ENCODE assay signal across 7 mouse cellular contexts in genomic region chr4:129335216-129336074, GRCm38 (mm10). TPM values are rescaled to one million over a fixed set of nuclear protein-coding genes. Genes with fewer than 3 reads are reported as not detected.
DNase-seq lines count a peak whose midpoint lies in the region; ATAC-seq lines count a peak whose summit lies in the region.

Gene Rbbp4 (minus strand): TSS chr4:129335370.
Gene Zbtb8os (plus strand): TSS chr4:129335695.

- no peaks in the 10 kb centered on the region for H3K9me3 ChIP-seq in intestine, embryonic 15.5 days
- H3K9me3 ChIP-seq in midbrain, embryonic 10.5 days (replicated peaks): no peaks in the 10 kb centered on the region

- peaks cover 2% of the 10 kb centered on the region; the same call in 1 of the 2 replicates for H3K36me3 ChIP-seq in intestine, embryonic 15.5 days
- H3K36me3 ChIP-seq in midbrain, embryonic 10.5 days: peaks cover 36% of the 10 kb centered on the region

- H3K4me3 ChIP-seq in intestine, embryonic 15.5 days (replicated peaks): peak within 1 kb of the TSS; percentile 92
- peak within 1 kb of the TSS; percentile 97 for H3K4me3 ChIP-seq in midbrain, embryonic 10.5 days

- intact Hi-C loops in gastrocnemius, postnatal 36 days (cut with DNase I): no loop called here
- intact Hi-C loops in left cerebral cortex, postnatal 25 days (cut with DNase I): loop anchor here (1.0 kb wide), 1 partner anchor 126 kb away; the partner anchor contains the start of gene Bsdc1

- no peaks in the 10 kb centered on the region for H3K27me3 ChIP-seq in intestine, embryonic 15.5 days (replicated peaks)
- H3K27me3 ChIP-seq in midbrain, embryonic 10.5 days (ENCODE audit: low read depth, poor library complexity, severe bottlenecking): no peaks in the 10 kb centered on the region

- peak within 1 kb of the TSS; percentile 73 for H3K4me2 ChIP-seq in intestine, embryonic 15.5 days (replicated peaks)

- peak; percentile 98 for ATAC-seq in intestine, embryonic 15.5 days

- DNase-seq in adrenal gland, adult 2 months: peak; percentile 99
- DNase-seq in embryo, embryonic 11.5 days (ENCODE audit: low read depth, low spot score): peak; percentile 100
- peak; percentile 91 to 96 for DNase-seq in gastrocnemius, postnatal 36 days
- DNase-seq in left cerebral cortex, postnatal 25 days (ENCODE audit: low spot score in 2 of 2): peak; percentile 96 to 98
- DNase-seq in midbrain, embryonic 10.5 days (ENCODE audit: low spot score): peak; percentile 99
- DNase-seq in right cerebral cortex, postnatal 4 days: peak; percentile 97

- peak within 1 kb of the TSS; percentile 96 for H3K9ac ChIP-seq in intestine, embryonic 15.5 days

- under 1% methylated on average over 73 of the region's 73 CpGs for WGBS in intestine, embryonic 15.5 days
- under 1% methylated on average over 72 of the region's 73 CpGs for WGBS in midbrain, embryonic 10.5 days

- peaks cover 30% of the 10 kb centered on the region for H3K4me1 ChIP-seq in intestine, embryonic 15.5 days (replicated peaks)
- H3K4me1 ChIP-seq in midbrain, embryonic 10.5 days: peaks cover 51% of the 10 kb centered on the region

- H3K27ac ChIP-seq in intestine, embryonic 15.5 days: peak within 1 kb of the TSS; percentile 99
- H3K27ac ChIP-seq in midbrain, embryonic 10.5 days (replicated peaks): peak within 1 kb of the TSS; percentile 99

RNA-seq across cellular contexts. Expression of gene Rbbp4, which starts in this region (rescaled TPM):
- total RNA-seq in adrenal gland, adult 2 months (2021): 100 to 1,000 TPM; 116 to 144 TPM
- polyA plus RNA-seq in adrenal gland, adult 2 months (2012; rRNA removed): 9.7 and 10.4 TPM in 2 replicates
- 10 to 100 TPM; 36.0 to 47.3 TPM for total RNA-seq in gastrocnemius, postnatal 36 days (2021)
- polyA plus RNA-seq in intestine, embryonic 15.5 days (2015; fragmentation: Nextera tagmentation; extraction: Ambion mirVana): 310 and 386 TPM in 2 replicates
- 100 to 1,000 TPM; 121 to 127 TPM for total RNA-seq in left cerebral cortex, postnatal 25 days (2021)
- 522 and 529 TPM in 2 replicates for polyA plus RNA-seq in midbrain, embryonic 10.5 days (2016; fragmentation: Nextera tagmentation; extraction: Ambion mirVana)

RNA-seq across cellular contexts. Expression of gene Zbtb8os, which starts in this region (rescaled TPM):
- total RNA-seq in adrenal gland, adult 2 months (2021): 10 to 100 TPM; 42.7 to 48.4 TPM
- 4.1 and 5.3 TPM in 2 replicates for polyA plus RNA-seq in adrenal gland, adult 2 months (2012; rRNA removed)
- total RNA-seq in gastrocnemius, postnatal 36 days (2021): 10 to 100 TPM; 23.3 to 24.2 TPM
- 58.0 and 62.6 TPM in 2 replicates for polyA plus RNA-seq in intestine, embryonic 15.5 days (2015; fragmentation: Nextera tagmentation; extraction: Ambion mirVana)
- 10 to 100 TPM; 23.8 to 26.4 TPM for total RNA-seq in left cerebral cortex, postnatal 25 days (2021)
- polyA plus RNA-seq in midbrain, embryonic 10.5 days (2016; fragmentation: Nextera tagmentation; extraction: Ambion mirVana): 48.3 and 49.6 TPM in 2 replicates

Comparison
In these comparisons a context has a peak if more than half of its experiments do, and no peak if none do; other contexts are left out.
1. Peak in every context shown above with its lines: DNase-seq, ATAC-seq, H3K4me3 ChIP-seq and H3K27ac ChIP-seq.
2. RNA of gene Rbbp4 (polyA plus RNA-seq): 522 to 529 TPM in midbrain, embryonic 10.5 days and 310 to 386 TPM in intestine, embryonic 15.5 days; 9.7 to 10.4 TPM in adrenal gland, adult 2 months; every median in the first group is over 10 times any median in the second.